Mouse (Mus musculus): ENCODE data around the gene Rnf11. TPM values are rescaled to one million over a fixed set of nuclear protein-coding genes. Genes with fewer than 3 reads are reported as not detected.

The Rnf11 gene
- polyA plus RNA-seq (2016; fragmentation: Nextera tagmentation; extraction: Ambion mirVana): 50.0 and 52.4 TPM in 2 replicates

DNA sequence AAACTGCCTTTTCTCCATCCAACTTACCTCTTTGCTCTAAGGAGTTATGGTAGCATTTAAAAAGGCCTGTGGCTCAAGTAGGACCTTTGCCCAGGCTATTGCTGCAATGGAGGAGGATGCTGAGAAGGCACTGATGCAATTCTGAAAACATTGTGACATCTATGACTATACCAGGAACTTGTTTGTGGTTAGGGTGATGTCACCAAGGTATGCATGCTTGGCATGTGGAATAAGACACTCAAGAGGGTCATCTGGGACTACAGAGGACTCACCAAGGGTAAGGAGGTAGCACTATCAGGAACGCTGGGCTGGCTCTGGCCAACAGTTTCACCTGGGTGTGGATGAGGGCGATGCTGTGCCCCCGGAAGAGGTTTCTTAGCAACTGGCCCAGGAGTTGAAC, at the start of gene Rnf11:
Gene Rnf11, minus strand, starts transcription at position 108 of the 400 bp plus-strand sequence.
- Histone ChIP-seq H3K4me3 (no peak within 1 kb of the TSS), H3K36me3 (no peaks in the 10 kb centered on the region), H3K27me3 (no peaks in the 10 kb centered on the region), H3K27ac (no peak within 1 kb of the TSS), H3K4me2 (replicated peaks) (no peak within 1 kb of the TSS), H3K9me3 (no peaks in the 10 kb centered on the region), H3K4me1 (peaks cover 4% of the 10 kb centered on the region; the same call in 1 of the 2 replicates), H3K9ac (no peak within 1 kb of the TSS)
- ATAC-seq (ENCODE audit: insufficient number of reproducible peaks, insufficient read depth, low FRiP score, low TSS enrichment): no peak
- WGBS: 80% methylated on average over 3 of the region's 3 CpGs

GRCm38 (mm10) chr4:109531111-109531510, 46.6 kb upstream of the Rnf11 start, which contains the start of gene 4930522H14Rik:
TSS of gene 4930522H14Rik (minus strand) at chr4:109531297.
- Histone ChIP-seq H3K36me3 (no peaks in the 10 kb centered on the region), H3K4me1 (no peaks in the 10 kb centered on the region), H3K4me3 (no peak within 1 kb of the TSS), H3K9me3 (no peaks in the 10 kb centered on the region), H3K27me3 (no peaks in the 10 kb centered on the region), H3K4me2 (replicated peaks) (no peak within 1 kb of the TSS), H3K9ac (no peak within 1 kb of the TSS), H3K27ac (no peak within 1 kb of the TSS)
- ATAC-seq (ENCODE audit: insufficient number of reproducible peaks, insufficient read depth, low FRiP score, low TSS enrichment): no peak
- WGBS: 95% methylated on average over 2 of the region's 2 CpGs

- H3K4me3 ChIP-seq: no peak overlapping the region
- H3K9ac ChIP-seq: no peak overlapping the region
- no peak overlapping the region for H3K27ac ChIP-seq
- no peaks in the 10 kb centered on the region for H3K36me3 ChIP-seq
- no peaks in the 10 kb centered on the region for H3K4me1 ChIP-seq
- H3K27me3 ChIP-seq: no peaks in the 10 kb centered on the region
- ATAC-seq (ENCODE audit: insufficient number of reproducible peaks, insufficient read depth, low FRiP score, low TSS enrichment): no peak
- no peaks in the 10 kb centered on the region for H3K9me3 ChIP-seq
- 58% methylated on average over 15 of the region's 15 CpGs for WGBS
- H3K4me2 ChIP-seq (replicated peaks): no peak overlapping the region
Observed at GRCm38 (mm10) chr4:109530245-109530816, 45.8 kb upstream of the Rnf11 start.

GRCm38 (mm10) chr4:109504885-109505284, 20.4 kb upstream of the Rnf11 start:
- WGBS: 6% methylated on average over 5 of the region's 5 CpGs
- H3K4me3 ChIP-seq: no peak overlapping the region
- ATAC-seq (ENCODE audit: insufficient number of reproducible peaks, insufficient read depth, low FRiP score, low TSS enrichment): no peak
- H3K9me3 ChIP-seq: no peaks in the 10 kb centered on the region
- H3K27me3 ChIP-seq: no peaks in the 10 kb centered on the region
- no peaks in the 10 kb centered on the region for H3K4me1 ChIP-seq
- no peak overlapping the region for H3K27ac ChIP-seq
- H3K4me2 ChIP-seq (replicated peaks): no peak overlapping the region
- no peak overlapping the region for H3K9ac ChIP-seq
- H3K36me3 ChIP-seq: no peaks in the 10 kb centered on the region

DNA sequence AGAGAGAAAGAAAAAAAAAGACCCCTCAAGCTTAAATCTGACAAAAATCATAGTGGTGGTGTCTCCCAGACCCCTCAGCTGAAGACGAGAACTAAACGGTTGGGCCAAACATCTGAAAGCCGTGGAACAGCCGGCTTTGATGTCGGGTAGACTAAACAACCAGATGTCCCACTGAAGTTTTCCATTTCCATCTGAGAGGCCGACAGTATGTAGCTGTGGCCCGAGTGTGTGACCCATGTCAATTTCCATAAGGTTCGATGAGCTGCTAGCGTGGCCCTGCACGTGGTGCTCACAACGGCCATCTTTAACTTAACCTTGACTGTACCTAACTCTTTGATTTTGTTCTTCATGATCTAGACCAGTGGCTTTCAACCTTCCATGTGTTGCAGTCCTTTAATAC, 13.9 kb upstream of the Rnf11 start:
- no peaks in the 10 kb centered on the region for H3K36me3 ChIP-seq
- no peaks in the 10 kb centered on the region for H3K27me3 ChIP-seq
- no peaks in the 10 kb centered on the region for H3K9me3 ChIP-seq
- H3K4me2 ChIP-seq (replicated peaks): no peak overlapping the region
- WGBS: 44% methylated on average over 11 of the region's 11 CpGs
- H3K4me1 ChIP-seq: no peaks in the 10 kb centered on the region
- ATAC-seq (ENCODE audit: insufficient number of reproducible peaks, insufficient read depth, low FRiP score, low TSS enrichment): no peak
- H3K9ac ChIP-seq: no peak overlapping the region
- no peak overlapping the region for H3K27ac ChIP-seq
- no peak overlapping the region for H3K4me3 ChIP-seq

GRCm38 (mm10) chr4:109493581-109493980, 9.1 kb upstream of the Rnf11 start:
- no peak overlapping the region for H3K27ac ChIP-seq
- no peaks in the 10 kb centered on the region for H3K9me3 ChIP-seq
- ATAC-seq (ENCODE audit: insufficient number of reproducible peaks, insufficient read depth, low FRiP score, low TSS enrichment): no peak
- H3K4me2 ChIP-seq (replicated peaks): no peak overlapping the region
- no peaks in the 10 kb centered on the region for H3K27me3 ChIP-seq
- H3K36me3 ChIP-seq: no peaks in the 10 kb centered on the region
- H3K4me1 ChIP-seq: no peaks in the 10 kb centered on the region
- H3K4me3 ChIP-seq: no peak overlapping the region
- H3K9ac ChIP-seq: no peak overlapping the region

- H3K4me3 ChIP-seq: no peak overlapping the region
- peaks cover 4% of the 10 kb centered on the region; the same call in 1 of the 2 replicates for H3K4me1 ChIP-seq
- no peak for ATAC-seq (ENCODE audit: insufficient number of reproducible peaks, insufficient read depth, low FRiP score, low TSS enrichment)
- 73% methylated on average over 1 of the region's 1 CpGs for WGBS
- no peaks in the 10 kb centered on the region for H3K9me3 ChIP-seq
- no peak overlapping the region for H3K4me2 ChIP-seq (replicated peaks)
- no peak overlapping the region for H3K27ac ChIP-seq
- H3K27me3 ChIP-seq: no peaks in the 10 kb centered on the region
- no peaks in the 10 kb centered on the region for H3K36me3 ChIP-seq
- H3K9ac ChIP-seq: no peak overlapping the region
Observed at GRCm38 (mm10) chr4:109488812-109489211, 4.3 kb upstream of the Rnf11 start.

DNA sequence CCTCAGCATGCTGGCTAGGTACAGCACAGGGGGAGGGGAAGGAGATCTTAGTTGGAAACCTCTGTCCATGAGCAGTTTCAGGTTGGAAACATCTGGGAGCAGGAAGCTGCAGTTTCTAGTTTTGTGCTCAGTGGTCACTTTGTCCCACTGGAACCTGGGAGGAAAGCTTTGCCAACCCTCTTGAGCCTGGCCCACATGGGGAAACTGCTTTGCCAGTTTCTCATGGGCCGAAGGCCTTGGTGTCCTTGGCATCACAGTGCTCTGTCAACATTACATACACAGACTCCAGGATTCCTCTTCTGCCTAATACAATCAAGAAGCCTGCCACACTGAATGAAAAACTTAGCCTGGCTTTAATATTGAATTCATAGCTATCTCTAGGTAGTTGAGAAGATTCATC, 1.8 kb downstream of the Rnf11 start:
- Histone ChIP-seq H3K36me3 (no peaks in the 10 kb centered on the region), H3K9me3 (no peaks in the 10 kb centered on the region), H3K4me1 (peaks cover 2% of the 10 kb centered on the region; the same call in 1 of the 2 replicates), H3K4me2 (replicated peaks) (no peak overlapping the region), H3K27ac (no peak overlapping the region), H3K4me3 (no peak overlapping the region), H3K9ac (no peak overlapping the region), H3K27me3 (no peaks in the 10 kb centered on the region)
- WGBS: 78% methylated on average over 1 of the region's 1 CpGs
- no peak for ATAC-seq (ENCODE audit: insufficient number of reproducible peaks, insufficient read depth, low FRiP score, low TSS enrichment)

DNA sequence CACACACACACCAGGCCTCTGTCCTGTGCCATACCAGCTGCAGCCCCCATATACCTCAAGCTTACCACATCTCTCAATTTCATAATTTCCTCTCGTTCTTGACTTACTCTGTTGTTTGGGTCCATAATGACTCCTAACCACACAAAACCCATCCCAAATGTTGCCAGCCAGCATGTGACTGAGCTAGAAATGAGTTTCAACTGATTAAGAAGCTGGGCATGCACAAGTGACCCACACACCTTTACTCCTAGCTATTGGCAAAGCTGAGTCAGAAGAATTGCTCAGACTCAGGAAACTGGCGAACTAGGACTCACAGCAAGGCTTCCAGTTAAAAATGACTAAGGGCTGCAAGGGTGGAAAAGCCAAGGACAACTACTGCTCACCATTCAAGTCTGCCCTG, 3.1 kb downstream of the Rnf11 start:
- Histone ChIP-seq H3K27ac (no peak overlapping the region), H3K36me3 (no peaks in the 10 kb centered on the region), H3K4me3 (no peak overlapping the region), H3K4me2 (replicated peaks) (no peak overlapping the region), H3K4me1 (no peaks in the 10 kb centered on the region), H3K9ac (no peak overlapping the region), H3K9me3 (no peaks in the 10 kb centered on the region), H3K27me3 (no peaks in the 10 kb centered on the region)
- WGBS: 69% methylated on average over 2 of the region's 2 CpGs
- no peak for ATAC-seq (ENCODE audit: insufficient number of reproducible peaks, insufficient read depth, low FRiP score, low TSS enrichment)

- H3K36me3 ChIP-seq: peaks cover 4% of the 10 kb centered on the region
- no peak for ATAC-seq (ENCODE audit: insufficient number of reproducible peaks, insufficient read depth, low FRiP score, low TSS enrichment)
- 95% methylated on average over 3 of the region's 3 CpGs for WGBS
- H3K4me1 ChIP-seq: peaks cover 7% of the 10 kb centered on the region; the same call in 1 of the 2 replicates
- H3K4me2 ChIP-seq (replicated peaks): no peak overlapping the region
- no peak overlapping the region for H3K9ac ChIP-seq
- no peaks in the 10 kb centered on the region for H3K27me3 ChIP-seq
- H3K27ac ChIP-seq: no peak overlapping the region
- H3K4me3 ChIP-seq: no peak overlapping the region
- H3K9me3 ChIP-seq: no peaks in the 10 kb centered on the region
Observed at GRCm38 (mm10) chr4:109477454-109477853, 7.1 kb downstream of the Rnf11 start.

- Histone ChIP-seq H3K27me3 (no peaks in the 10 kb centered on the region), H3K36me3 (peaks cover 7% of the 10 kb centered on the region), H3K4me3 (peak overlapping the region; percentile 89), H3K4me1 (peaks cover 7% of the 10 kb centered on the region; the same call in 1 of the 2 replicates), H3K9me3 (no peaks in the 10 kb centered on the region), H3K9ac (peak overlapping the region; percentile 97), H3K4me2 (replicated peaks) (peak overlapping the region; percentile 53), H3K27ac (peak overlapping the region; percentile 95)
- ATAC-seq (ENCODE audit: insufficient number of reproducible peaks, insufficient read depth, low FRiP score, low TSS enrichment): peak; percentile 99
- under 1% methylated on average over 32 of the region's 39 CpGs for WGBS
Observed at GRCm38 (mm10) chr4:109476554-109477014, 7.9 kb downstream of the Rnf11 start.
